Mouse (Mus musculus): ENCODE measurements around the gene Vmn1r76.

Gene Vmn1r76

DNA sequence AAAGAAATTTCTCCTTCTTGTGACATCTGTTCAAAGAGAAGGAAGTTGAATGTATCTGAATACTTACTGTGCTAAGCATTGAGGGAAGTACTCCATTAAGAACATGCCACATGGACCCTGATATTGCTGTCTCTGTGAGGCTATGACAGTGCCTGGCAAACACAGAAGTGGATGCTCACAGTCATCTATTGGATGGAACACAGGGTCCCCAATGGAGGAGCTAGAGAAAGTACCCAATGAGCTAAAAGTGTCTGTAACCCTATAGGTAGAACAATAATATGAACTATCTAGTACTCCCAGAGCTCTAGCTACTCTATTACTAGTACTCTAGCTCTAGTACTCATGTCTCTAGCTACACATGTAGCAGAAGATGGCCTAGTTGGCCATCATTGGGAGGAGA, at the start of gene Vmn1r76:
Gene Vmn1r76, minus strand, starts transcription at position 101 of the 400 bp plus-strand sequence.
- DNase-seq (ENCODE audit: low spot score), result no peak

DNA sequence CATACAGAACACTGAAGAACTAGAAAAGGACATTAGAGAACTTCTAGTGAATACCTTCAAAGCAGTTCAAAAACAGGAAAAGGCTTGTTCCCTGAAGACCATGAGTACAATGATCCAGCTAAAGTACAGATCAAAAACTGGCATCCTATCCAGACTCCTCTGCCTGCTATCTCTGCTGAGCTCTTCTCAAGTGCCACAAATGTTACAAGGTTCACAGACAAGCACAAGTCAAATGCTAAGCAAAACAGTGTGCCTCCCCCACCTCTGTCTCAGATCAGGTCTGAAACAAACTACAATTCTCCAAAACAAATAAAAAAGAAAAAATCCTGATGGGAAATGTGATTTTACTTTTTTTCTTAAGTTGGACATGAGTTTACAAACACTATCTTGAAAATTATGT, 34.6 kb upstream of the Vmn1r76 start:
- DNase-seq (ENCODE audit: low spot score), result no peak

DNA sequence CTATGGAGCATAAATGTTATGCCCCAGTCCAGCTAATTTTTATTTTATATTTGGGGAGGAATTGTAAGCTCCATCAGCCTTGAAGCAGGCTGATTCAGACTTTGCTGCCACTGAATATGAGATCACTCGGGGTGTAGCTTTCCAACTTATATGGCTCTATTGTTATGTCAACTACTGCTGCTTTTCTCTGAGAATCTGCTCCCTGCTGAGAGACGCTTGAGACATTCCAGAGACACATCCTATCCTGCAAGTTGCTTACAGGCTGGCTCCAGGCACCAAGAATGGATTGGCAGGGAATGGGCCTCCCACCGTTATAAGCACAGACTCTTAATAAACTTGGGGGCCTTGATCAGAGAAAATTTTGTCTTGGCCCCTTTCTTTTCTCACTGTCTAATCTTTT, 10.0 kb upstream of the Vmn1r76 start:
- DNase-seq (ENCODE audit: low spot score), result no peak

DNA sequence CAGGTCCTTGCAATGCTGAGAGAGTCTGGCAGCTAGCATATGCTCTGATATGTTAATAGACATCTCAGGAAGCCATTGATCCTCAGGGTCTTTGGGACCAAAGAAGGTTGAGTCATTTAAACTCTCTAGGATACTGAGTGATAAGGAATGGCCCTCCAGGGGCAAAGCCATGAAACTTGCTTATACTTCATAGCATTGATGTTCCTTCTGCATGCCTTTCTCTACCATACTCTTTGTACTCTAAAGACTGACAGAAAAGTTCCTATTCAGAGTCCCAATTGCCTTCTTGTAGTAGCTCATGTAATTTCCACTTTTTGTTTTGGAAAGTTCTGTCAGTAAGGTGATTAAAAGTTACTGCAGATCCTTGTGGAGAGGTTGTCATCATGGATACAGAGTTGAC, 63.7 kb downstream of the Vmn1r76 start, which contains the start of gene Vmn1r75:
Gene Vmn1r75, plus strand, starts transcription at position 301 of the 400 bp plus-strand sequence.
- no peak for DNase-seq (ENCODE audit: low spot score)

All from urinary bladder, postnatal 10 days (tissue).